Mouse (Mus musculus) heart, adult 2 months (tissue): ENCODE measurements at regions not wholly inside any gene's neighbourhood (a gene's known extent, or its start where the extent isn't known, plus 50 kb on each side); places are given as distances from the start of the nearest gene placed in this dataset.

Experiments
- CTCF ChIP-seq: fragments of 200-600 bp; IDR thresholded peaks from 2 replicates; pipeline ENCODE4 v1.8.1; 2022; ENCODE audit warnings: antibody characterized with exemption, mild to moderate bottlenecking, moderate library complexity
- EP300 ChIP-seq: fragments of 200-500 bp; IDR thresholded peaks from 2 replicates; pipeline ENCODE4 v1.6.1; 2011; ENCODE audit warnings: low read depth, low read length, control low read depth; ENCODE audit not compliant: insufficient read depth
- POLR2A ChIP-seq: fragments of 200-500 bp; IDR thresholded peaks from 2 replicates; pipeline ENCODE4 v1.6.1; 2011; ENCODE audit warnings: mild to moderate bottlenecking, low read depth, low read length, control low read depth; ENCODE audit not compliant: insufficient read depth

DNA sequence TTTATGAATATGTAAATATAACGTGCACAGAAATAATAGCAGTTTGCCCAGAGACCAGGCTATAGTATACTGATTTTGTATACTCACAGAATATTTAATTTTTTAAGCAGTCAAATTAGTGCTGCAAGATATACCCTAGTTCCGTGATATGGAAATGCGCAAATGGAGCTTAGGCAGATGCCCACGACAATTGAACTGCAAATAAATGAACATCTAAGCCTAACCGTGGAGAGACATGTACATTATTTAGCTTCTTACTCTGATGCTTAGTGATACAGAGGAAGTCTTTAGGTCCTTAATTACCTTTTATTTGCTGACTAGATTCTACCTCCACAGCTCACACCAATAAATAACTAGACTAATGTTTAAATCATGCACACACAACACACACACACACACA is 221.9 kb downstream of the Usp25 start:
- TF ChIP-seq CTCF = no peak
- no peak for TF ChIP-seq POLR2A
- TF ChIP-seq EP300 = no peak
